Mouse (Mus musculus) embryonic facial prominence, embryonic 12.5 days (tissue): ENCODE data around the gene Sdr9c7. TPM values are rescaled to one million over a fixed set of nuclear protein-coding genes. Genes with fewer than 3 reads are reported as not detected.
"Not testable (repeated sequence)": the region's sequence is repeated elsewhere in the genome, so short reads cannot be mapped to it uniquely, and the experiment has no call there.

Source experiments
- ATAC-seq: fragments of 200-750 bp; cut with Nextera tagmentation; 2 replicates; pipeline ENCODE4 v1.8.0; 2017; ENCODE audit not compliant: insufficient number of reproducible peaks, insufficient read depth, low FRiP score, low TSS enrichment
- H3K27ac ChIP-seq: fragments of 300-500 bp; sonication (generic); 2 replicates; pipeline ENCODE4 v1.5.1; 2016; ENCODE audit warnings: mild to moderate bottlenecking
- H3K27me3 ChIP-seq: fragments of 300-500 bp; sonication (generic); 2 replicates; pipeline ENCODE4 v1.6.1; 2016; ENCODE audit warnings: mild to moderate bottlenecking, moderate library complexity
- H3K36me3 ChIP-seq: fragments of 300-500 bp; sonication (generic); 2 replicates; pipeline ENCODE4 v1.6.1; 2016; ENCODE audit warnings: mild to moderate bottlenecking
- H3K4me1 ChIP-seq: fragments of 300-500 bp; sonication (generic); 2 replicates; pipeline ENCODE4 v1.6.1; 2016
- H3K4me2 ChIP-seq: fragments of 300-500 bp; sonication (generic); replicated peaks from 2 replicates; pipeline ENCODE4 v1.6.1; 2016; ENCODE audit warnings: mild to moderate bottlenecking, moderate library complexity
- H3K4me3 ChIP-seq: fragments of 300-500 bp; sonication (generic); 2 replicates; pipeline ENCODE4 v1.5.1; 2016; ENCODE audit warnings: mild to moderate bottlenecking
- H3K9ac ChIP-seq: fragments of 300-500 bp; sonication (generic); 2 replicates; pipeline ENCODE4 v1.6.1; 2016; ENCODE audit warnings: mild to moderate bottlenecking, moderate library complexity
- H3K9me3 ChIP-seq: fragments of 300-500 bp; sonication (generic); 2 replicates; pipeline ENCODE4 v1.6.1; 2016; ENCODE audit warnings: mild to moderate bottlenecking, moderate library complexity
- WGBS: fragments of 180-500 bp; shearing (Covaris S2); methylation state at CpG from one replicate; pipeline ENCODE4 v1.1.7; 2016; 5-methylcytosine and 5-hydroxymethylcytosine counted together
- polyA plus RNA-seq: library from polyadenylated mRNA; unstranded; fragments of >200 nt; fragmentation: Nextera tagmentation; extraction: Ambion mirVana; gene quantifications from 2 replicates; pipeline ENCODE4 v1.2.1, GENCODE M21; 2016

The Sdr9c7 gene
- polyA plus RNA-seq, 1 experiment from 2014 or later: not detected

- not testable (repeated sequence) for H3K4me3 ChIP-seq, H3K9me3 ChIP-seq, H3K36me3 ChIP-seq, H3K9ac ChIP-seq, H3K4me1 ChIP-seq, ATAC-seq, H3K4me2 ChIP-seq, H3K27ac ChIP-seq, H3K27me3 ChIP-seq
- 70% methylated on average over 3 of the region's 3 CpGs for WGBS
Observed at GRCm38 (mm10) chr10:127917183-127917582, 18.9 kb downstream of the Sdr9c7 start.

- no peaks in the 10 kb centered on the region for H3K27me3 ChIP-seq
- H3K9me3 ChIP-seq: no peaks in the 10 kb centered on the region
- no peaks in the 10 kb centered on the region for H3K4me1 ChIP-seq
- ATAC-seq: no peak
- 95% methylated on average over 5 of the region's 5 CpGs for WGBS
- no peak overlapping the region for H3K4me3 ChIP-seq
- H3K27ac ChIP-seq: no peak overlapping the region
- no peak overlapping the region for H3K4me2 ChIP-seq
- H3K36me3 ChIP-seq: no peaks in the 10 kb centered on the region
- H3K9ac ChIP-seq: no peak overlapping the region
Observed at GRCm38 (mm10) chr10:127917651-127918050, 19.3 kb downstream of the Sdr9c7 start.

- Histone ChIP-seq H3K4me1 (peaks cover 4% of the 10 kb centered on the region; the same call in 1 of the 2 replicates), H3K27me3 (no peaks in the 10 kb centered on the region), H3K36me3 (no peaks in the 10 kb centered on the region), H3K9ac (no peak overlapping the region), H3K9me3 (no peaks in the 10 kb centered on the region), H3K4me2 (no peak overlapping the region), H3K4me3 (no peak overlapping the region), H3K27ac (no peak overlapping the region)
- 65% methylated on average over 1 of the region's 1 CpGs for WGBS
- ATAC-seq: no peak
Observed at GRCm38 (mm10) chr10:127922241-127922640, 23.9 kb downstream of the Sdr9c7 start.

GRCm38 (mm10) chr10:127923024-127923423 lies 24.7 kb downstream of the Sdr9c7 start:
- Histone ChIP-seq H3K4me1 (peaks cover 4% of the 10 kb centered on the region; the same call in 1 of the 2 replicates), H3K9ac (no peak overlapping the region), H3K4me2 (no peak overlapping the region), H3K36me3 (no peaks in the 10 kb centered on the region), H3K4me3 (no peak overlapping the region), H3K27me3 (no peaks in the 10 kb centered on the region), H3K27ac (no peak overlapping the region), H3K9me3 (no peaks in the 10 kb centered on the region)
- 88% methylated on average over 8 of the region's 8 CpGs for whole genome bisulfite sequencing
- no peak for ATAC-seq

- peaks cover 4% of the 10 kb centered on the region; the same call in 1 of the 2 replicates for H3K4me1 ChIP-seq
- 46% methylated on average over 7 of the region's 7 CpGs for WGBS
- H3K4me3 ChIP-seq: no peak overlapping the region
- peaks cover 3% of the 10 kb centered on the region; the same call in 1 of the 2 replicates for H3K9me3 ChIP-seq
- no peak overlapping the region for H3K9ac ChIP-seq
- H3K27ac ChIP-seq: peak overlapping the region; percentile 24; the same call in 1 of the 2 replicates
- H3K4me2 ChIP-seq: no peak overlapping the region
- no peaks in the 10 kb centered on the region for H3K27me3 ChIP-seq
- no peaks in the 10 kb centered on the region for H3K36me3 ChIP-seq
- no peak for ATAC-seq
Observed at GRCm38 (mm10) chr10:127924597-127925378, 26.5 kb downstream of the Sdr9c7 start.

GRCm38 (mm10) chr10:127927737-127928136 lies 29.4 kb downstream of the Sdr9c7 start:
- Histone ChIP-seq H3K4me2 (no peak overlapping the region), H3K4me1 (peaks cover 4% of the 10 kb centered on the region; the same call in 1 of the 2 replicates), H3K9ac (no peak overlapping the region), H3K27ac (no peak overlapping the region), H3K36me3 (no peaks in the 10 kb centered on the region), H3K27me3 (no peaks in the 10 kb centered on the region), H3K9me3 (peaks cover 3% of the 10 kb centered on the region; the same call in 1 of the 2 replicates), H3K4me3 (no peak overlapping the region)
- WGBS: 81% methylated on average over 2 of the region's 2 CpGs
- ATAC-seq: no peak

- no peak overlapping the region for H3K27ac ChIP-seq
- 61% methylated on average over 8 of the region's 8 CpGs for WGBS
- no peaks in the 10 kb centered on the region for H3K27me3 ChIP-seq
- ATAC-seq: no peak
- H3K36me3 ChIP-seq: no peaks in the 10 kb centered on the region
- H3K4me1 ChIP-seq: no peaks in the 10 kb centered on the region
- no peak overlapping the region for H3K4me2 ChIP-seq
- no peak overlapping the region for H3K9ac ChIP-seq
- H3K4me3 ChIP-seq: no peak overlapping the region
- peaks cover 3% of the 10 kb centered on the region; the same call in 1 of the 2 replicates for H3K9me3 ChIP-seq
Observed at GRCm38 (mm10) chr10:127932290-127932926, 34.1 kb downstream of the Sdr9c7 start.

GRCm38 (mm10) chr10:127936271-127936670 lies 38.0 kb downstream of the Sdr9c7 start:
- Histone ChIP-seq H3K27ac (no peak overlapping the region), H3K4me3 (no peak overlapping the region), H3K27me3 (no peaks in the 10 kb centered on the region), H3K4me1 (no peaks in the 10 kb centered on the region), H3K9ac (no peak overlapping the region), H3K9me3 (no peaks in the 10 kb centered on the region), H3K36me3 (no peaks in the 10 kb centered on the region), H3K4me2 (no peak overlapping the region)
- ATAC-seq: no peak
- WGBS: 78% methylated on average over 8 of the region's 8 CpGs

- H3K9ac ChIP-seq: no peak overlapping the region
- H3K4me2 ChIP-seq: no peak overlapping the region
- no peak overlapping the region for H3K4me3 ChIP-seq
- 87% methylated on average over 19 of the region's 19 CpGs for WGBS
- no peaks in the 10 kb centered on the region for H3K4me1 ChIP-seq
- no peak overlapping the region for H3K27ac ChIP-seq
- no peaks in the 10 kb centered on the region for H3K36me3 ChIP-seq
- ATAC-seq: no peak
- no peaks in the 10 kb centered on the region for H3K9me3 ChIP-seq
- no peaks in the 10 kb centered on the region for H3K27me3 ChIP-seq
Observed at GRCm38 (mm10) chr10:127936747-127937409, 38.6 kb downstream of the Sdr9c7 start.

- H3K4me3 ChIP-seq: no peak overlapping the region
- H3K4me1 ChIP-seq: no peaks in the 10 kb centered on the region
- H3K9ac ChIP-seq: no peak overlapping the region
- no peaks in the 10 kb centered on the region for H3K36me3 ChIP-seq
- WGBS: 4% methylated on average over 2 of the region's 2 CpGs
- H3K9me3 ChIP-seq: no peaks in the 10 kb centered on the region
- H3K4me2 ChIP-seq: no peak overlapping the region
- H3K27me3 ChIP-seq: no peaks in the 10 kb centered on the region
- ATAC-seq: no peak
- H3K27ac ChIP-seq: no peak overlapping the region
Observed at GRCm38 (mm10) chr10:127937428-127938010, 39.2 kb downstream of the Sdr9c7 start.

- WGBS: 96% methylated on average over 10 of the region's 10 CpGs
- H3K4me3 ChIP-seq, H3K36me3 ChIP-seq: not testable (repeated sequence)
Observed at GRCm38 (mm10) chr10:127939667-127940066, 41.3 kb downstream of the Sdr9c7 start.

More at GRCm38 (mm10) chr10:127939667-127940066, 41.3 kb downstream of the Sdr9c7 start:
- H3K4me1 ChIP-seq, ATAC-seq, H3K9ac ChIP-seq, H3K9me3 ChIP-seq, H3K27ac ChIP-seq, H3K27me3 ChIP-seq, H3K4me2 ChIP-seq: not testable (repeated sequence)
